In the genomic region with DNA sequence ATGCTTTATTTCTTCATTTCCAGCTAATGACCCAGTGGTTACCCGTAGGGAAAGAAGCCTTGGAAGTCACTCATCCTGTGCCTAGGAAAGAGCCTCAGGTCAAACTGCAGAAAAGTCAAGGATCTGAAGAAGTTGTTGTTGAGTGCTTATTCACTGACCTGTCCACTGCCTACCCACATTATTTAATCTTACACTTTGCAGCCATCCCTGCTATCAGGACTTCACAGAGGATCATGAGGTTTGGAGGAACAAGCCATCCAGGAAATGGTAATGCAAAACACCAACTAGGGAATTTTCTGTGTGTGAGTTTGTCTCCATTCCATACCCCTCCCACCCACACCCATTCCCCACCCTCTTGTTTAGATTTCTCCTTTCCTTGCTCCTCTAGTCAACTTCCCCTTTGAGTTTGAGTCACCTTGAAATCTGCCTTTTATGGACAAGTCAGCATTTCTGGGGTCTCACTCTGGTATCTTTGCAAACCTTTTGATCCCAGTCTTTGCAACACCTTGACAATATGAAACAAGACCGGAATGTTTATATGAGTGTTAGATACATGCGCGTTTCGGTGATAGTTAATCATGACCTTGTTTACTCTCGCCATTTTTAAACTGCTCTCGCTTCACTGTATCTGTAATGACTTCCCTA, we compare ENCODE assay signal across 9 mouse cellular contexts. TPM values are rescaled to one million over a fixed set of nuclear protein-coding genes. Genes with fewer than 3 reads are reported as not detected.
DNase-seq lines count a peak whose midpoint lies in the region; ATAC-seq and TF ChIP-seq lines count a peak whose summit lies in the region.
"Had no signal": no experiment of that assay in that cellular context is flagged by ENCODE, and none has a peak within 500 bp of the region (broad histone marks: within the 10 kb centered on the region; RNA-seq: fewer than 3 reads in every experiment).

No protein-coding gene starts in this region.

- WGBS in hindbrain, embryonic 14.5 days = 86% methylated on average over 7 of the region's 7 CpGs
- WGBS in hindbrain, embryonic 11.5 days = 87% methylated on average over 7 of the region's 7 CpGs
- WGBS in macrophage (ENCODE audit: missing documents) = 88% methylated on average over 7 of the region's 7 CpGs

- H3K4me2 ChIP-seq in hindbrain, embryonic 14.5 days (replicated peaks) = peak overlapping the region; percentile 98
- H3K4me2 ChIP-seq in hindbrain, embryonic 11.5 days (replicated peaks; ENCODE audit: low read depth, low read length) = no peak overlapping the region

- H3K79me2 ChIP-seq in macrophage (ENCODE audit: inconsistent target) = peaks cover 20% of the 10 kb centered on the region

- no peak overlapping the region for H3K27ac ChIP-seq in hindbrain, embryonic 14.5 days
- H3K27ac ChIP-seq in hindbrain, embryonic 11.5 days (ENCODE audit: low read depth, low read length) = no peak overlapping the region
- no peak overlapping the region; the same call in 1 of the 2 replicates for H3K27ac ChIP-seq in ES-E14 (ENCODE audit: insufficient read depth, low read depth, low read length, poor library complexity, severe bottlenecking)
- H3K27ac ChIP-seq in macrophage = no peak overlapping the region

- no peak for DNase-seq in hindbrain, embryonic 14.5 days (ENCODE audit: low spot score)
- no peak for DNase-seq in hindbrain, embryonic 11.5 days (ENCODE audit: low spot score)
- no peak for DNase-seq in ES-E14 (ENCODE audit: low read depth, low spot score)
- DNase-seq in layer of hippocampus, adult 8-10 months (ENCODE audit: low spot score in 2 of 2) = no peak
- DNase-seq in ovary, postnatal 36 days (ENCODE audit: low spot score) = no peak
- DNase-seq in embryo, embryonic 11 days = no peak
- DNase-seq: gastrocnemius, postnatal 14 days had no signal

- no peaks in the 10 kb centered on the region for H3K36me3 ChIP-seq in hindbrain, embryonic 14.5 days (replicated peaks; ENCODE audit: control insufficient read depth, insufficient read depth)
- no peaks in the 10 kb centered on the region for H3K36me3 ChIP-seq in hindbrain, embryonic 11.5 days (ENCODE audit: control insufficient read depth, insufficient read depth, low read length)
- H3K36me3 ChIP-seq in ES-E14 (ENCODE audit: control insufficient read depth, insufficient read depth, low read length, poor library complexity, severe bottlenecking) (no peaks in the 10 kb centered on the region), macrophage (ENCODE audit: inconsistent target) (no peaks in the 10 kb centered on the region)

- H3K9me3 ChIP-seq in hindbrain, embryonic 14.5 days (ENCODE audit: control insufficient read depth, low read length) = no peaks in the 10 kb centered on the region
- no peaks in the 10 kb centered on the region for H3K9me3 ChIP-seq in hindbrain, embryonic 11.5 days (ENCODE audit: control insufficient read depth, low read length)
- H3K9me3 ChIP-seq in ES-E14 (ENCODE audit: control insufficient read depth, insufficient read depth, low read depth, low read length) = no peaks in the 10 kb centered on the region

- no peak for ATAC-seq in hindbrain, embryonic 14.5 days (ENCODE audit: low FRiP score)
- no peak for ATAC-seq in hindbrain, embryonic 11.5 days (ENCODE audit: low FRiP score)
- peak; percentile 66 for ATAC-seq in erythroblast, adult 5-6 weeks (replicated peaks; ENCODE audit: low FRiP score, poor library complexity, severe bottlenecking)

- peaks cover 16% of the 10 kb centered on the region for H3K4me1 ChIP-seq in hindbrain, embryonic 14.5 days (replicated peaks; ENCODE audit: control insufficient read depth, insufficient read depth, low read length)
- H3K4me1 ChIP-seq in hindbrain, embryonic 11.5 days (replicated peaks; ENCODE audit: control insufficient read depth, insufficient read depth, low read length) = peaks cover 3% of the 10 kb centered on the region; the same call in 1 of the 2 replicates
- H3K4me1 ChIP-seq in ES-E14 (ENCODE audit: control insufficient read depth in 2 of 2, insufficient read depth in 2 of 2, low read length in 2 of 2, poor library complexity in 1 of 2) = peaks cover 4 to 5% of the 10 kb centered on the region in 2 experiments; a peak in 3 of 4 replicates

- no peaks in the 10 kb centered on the region for H3K27me3 ChIP-seq in hindbrain, embryonic 14.5 days (ENCODE audit: control insufficient read depth, insufficient read depth, low read length)
- H3K27me3 ChIP-seq in hindbrain, embryonic 11.5 days (ENCODE audit: control insufficient read depth, insufficient read depth, low read length) = peaks cover 8% of the 10 kb centered on the region; the same call in 1 of the 2 replicates

- peak overlapping the region; percentile 81; the same call in 1 of the 2 replicates for H3K9ac ChIP-seq in hindbrain, embryonic 14.5 days
- H3K9ac ChIP-seq in hindbrain, embryonic 11.5 days (ENCODE audit: low read depth, low read length) = no peak overlapping the region
- no peak overlapping the region; the same call in 1 of the 2 replicates for H3K9ac ChIP-seq in ES-E14 (ENCODE audit: insufficient read depth, low read depth, low read length, poor library complexity, severe bottlenecking)

- 0 out of 2 replicates have a peak overlapping the region, but pooled peaks have one; percentile 85 for H3K4me3 ChIP-seq in hindbrain, embryonic 14.5 days (replicated peaks; ENCODE audit: low read length)
- H3K4me3 ChIP-seq in hindbrain, embryonic 11.5 days (ENCODE audit: low read depth, low read length) = no peak overlapping the region
- H3K4me3 ChIP-seq in ES-E14 (ENCODE audit: insufficient read depth in 1 of 2, low read depth in 1 of 2, low read length in 2 of 2, poor library complexity in 1 of 2, severe bottlenecking in 1 of 2) (peak overlapping the region; percentile 85 to 88), macrophage (ENCODE audit: inconsistent target) (peak overlapping the region; percentile 55)

- in situ Hi-C loops in ES-E14 (cut with MboI; ENCODE audit: low sequenced_read_pairs in 2 of 2, unreplicated experiment in 2 of 2) = no loop called here

TF ChIP-seq in ES-E14, 5 proteins besides CTCF, POLR2A, EP300 and RAD21:
- no peak for TF ChIP-seq HCFC1 (IDR thresholded peaks at IDR 0.05; ENCODE audit: borderline replicate concordance, insufficient read depth, low read length)

RNA-seq across cellular contexts. Expression of a gene that starts 1.3 kb away (rescaled TPM):
- polyA plus RNA-seq in hindbrain, embryonic 14.5 days (2014; fragmentation: Nextera tagmentation; extraction: Ambion mirVana) = 16.6 and 17.7 TPM in 2 replicates
- 14.4 and 18.1 TPM in 2 replicates for polyA plus RNA-seq in hindbrain, embryonic 11.5 days (2014; fragmentation: Nextera tagmentation; extraction: Ambion mirVana)
- total RNA-seq in ES-E14 (2012; rRNA removed) = 48.0 and 73.7 TPM in 2 replicates
- total RNA-seq in erythroblast, adult 5-6 weeks (2015; ENCODE audit: low replicate concordance) = 27.3 and 36.4 TPM in 2 replicates
- total RNA-seq in erythroblast, adult 5-6 weeks (2017; ENCODE audit: low replicate concordance) = 37.0 and 49.6 TPM in 2 replicates
- total RNA-seq in macrophage (2018; cell fraction: chromatin; rRNA removed) = 100 to 1,000 TPM in 8 of 26 experiments, 10 to 100 TPM in 18; 15.3 to 654 (median 28.1) TPM
- total RNA-seq in macrophage (2018; cell fraction: cytosol; rRNA removed) = 100 to 1,000 TPM in 2 of 26 experiments, 10 to 100 TPM in 24; 22.7 to 193 (median 36.7) TPM
- 100 to 1,000 TPM in 8 of 26 experiments, 10 to 100 TPM in 18; 24.3 to 545 (median 43.8) TPM for total RNA-seq in macrophage (2018; cell fraction: nucleus; rRNA removed)
- 32.2 to 42.5 TPM (median 33.2 TPM) in 3 replicates for polyA plus RNA-seq in macrophage (2018)
- total RNA-seq in layer of hippocampus, adult 8-10 months (2022) = 100 to 1,000 TPM in 1 of 4 experiments, 10 to 100 TPM in 3; 79.1 to 102 (median 92.1) TPM
